Mouse (Mus musculus) C2C12 (cell line): ENCODE data around the gene Asf1b.

Experiments used
- CTCF ChIP-seq: IDR thresholded peaks from one replicate; pipeline ENCODE4 v1.5.1; 2011; ENCODE audit not compliant: control insufficient read depth, insufficient read depth, insufficient read length
- MYOD1 ChIP-seq: IDR thresholded peaks from one replicate; pipeline ENCODE4 v1.6.1; 2011; ENCODE audit warnings: low read depth; ENCODE audit not compliant: control insufficient read depth, insufficient read length
- USF1 ChIP-seq: IDR thresholded peaks from one replicate; pipeline ENCODE4 v1.6.1; 2011; ENCODE audit warnings: low read depth, mild to moderate bottlenecking, control low read depth, moderate library complexity

- TF ChIP-seq CTCF, result peak; percentile 92
- no peak for TF ChIP-seq MYOD1
- no peak for TF ChIP-seq USF1
Measured at GRCm38 (mm10) chr8:84010625-84011611, 55.6 kb downstream of the Asf1b start.
